Mouse (Mus musculus) MN1 (cell line): ENCODE data around the gene Lysmd1.

ENCODE experiments used
- DNase-seq: peaks from one replicate; pipeline ENCODE4 v3.0.0-alpha.2; 2016; ENCODE audit warnings: low spot score

The Lysmd1 gene

GRCm38 (mm10) chr3:95173256-95173949, 39.5 kb downstream of the Lysmd1 start:
- no peak for DNase-seq

DNA sequence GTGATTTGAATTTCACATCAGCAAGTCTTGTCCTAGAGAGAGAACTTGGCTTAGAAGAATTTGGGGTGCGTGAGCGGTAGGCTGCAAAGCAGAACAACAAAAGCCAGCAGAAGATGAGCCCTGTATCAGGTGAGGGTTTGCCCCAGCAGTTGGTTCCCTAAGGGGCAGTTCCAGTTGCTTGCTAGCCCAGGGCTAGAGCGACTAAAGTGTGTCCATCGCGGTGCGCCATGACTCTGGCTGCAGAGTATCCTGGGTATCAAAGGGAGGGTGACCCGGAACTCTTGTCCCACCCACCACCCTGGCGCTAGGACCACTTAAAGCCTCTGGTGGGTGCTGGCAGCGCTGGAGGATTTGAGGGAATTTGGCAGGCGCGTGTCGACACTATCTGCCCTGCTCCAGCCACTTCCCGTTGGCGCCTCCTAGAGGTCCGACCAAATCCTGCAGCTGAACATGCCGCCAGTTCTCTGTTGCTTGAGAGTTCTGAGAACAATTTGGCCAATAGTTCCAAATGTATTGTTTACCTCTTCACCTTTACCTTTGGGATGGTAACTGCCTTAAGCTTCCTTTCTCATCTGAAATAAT, 40.2 kb downstream of the Lysmd1 start:
- DNase-seq, result no peak

- DNase-seq, result no peak
Measured at GRCm38 (mm10) chr3:95176500-95176899, 42.6 kb downstream of the Lysmd1 start.

DNA sequence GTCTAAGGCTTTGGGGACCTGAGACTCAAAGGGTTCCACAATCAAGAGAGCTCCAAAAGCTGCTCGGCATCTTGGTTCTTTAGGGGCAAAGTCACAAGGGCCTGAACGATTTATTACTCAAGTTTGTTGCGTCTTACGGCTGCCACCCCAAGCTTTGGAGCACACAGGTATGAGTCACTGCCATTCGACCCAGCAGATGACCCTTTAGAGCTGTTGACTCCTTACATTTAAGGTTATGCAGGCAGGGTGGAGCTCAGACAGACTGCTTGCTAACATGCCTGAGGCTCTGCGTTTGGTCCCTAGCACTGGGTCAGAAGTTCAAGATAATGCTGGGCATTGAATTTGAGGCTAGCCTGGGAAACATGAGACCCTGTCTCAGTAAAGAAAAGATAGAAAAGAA, 43.7 kb downstream of the Lysmd1 start:
- no peak for DNase-seq

DNA sequence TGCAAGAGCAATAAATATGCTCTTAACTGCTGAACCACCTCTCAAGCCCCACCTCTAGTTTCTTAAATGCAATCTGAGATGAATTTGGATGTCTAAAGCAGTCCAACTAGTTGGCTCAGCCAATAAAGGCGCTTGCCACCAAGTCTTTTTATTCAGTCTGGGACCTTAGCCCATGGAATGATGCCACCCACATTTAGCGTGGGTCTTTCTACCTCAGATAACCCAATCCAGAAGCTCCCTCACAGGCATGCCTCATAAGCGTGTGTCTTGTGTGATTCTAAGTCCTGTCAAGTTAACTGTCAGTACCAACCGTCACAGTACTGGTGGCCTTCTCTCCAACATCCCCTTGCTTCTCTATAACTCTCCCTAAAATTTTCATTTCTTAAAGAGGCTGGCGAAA, 45.1 kb downstream of the Lysmd1 start:
- DNase-seq, result no peak

DNA sequence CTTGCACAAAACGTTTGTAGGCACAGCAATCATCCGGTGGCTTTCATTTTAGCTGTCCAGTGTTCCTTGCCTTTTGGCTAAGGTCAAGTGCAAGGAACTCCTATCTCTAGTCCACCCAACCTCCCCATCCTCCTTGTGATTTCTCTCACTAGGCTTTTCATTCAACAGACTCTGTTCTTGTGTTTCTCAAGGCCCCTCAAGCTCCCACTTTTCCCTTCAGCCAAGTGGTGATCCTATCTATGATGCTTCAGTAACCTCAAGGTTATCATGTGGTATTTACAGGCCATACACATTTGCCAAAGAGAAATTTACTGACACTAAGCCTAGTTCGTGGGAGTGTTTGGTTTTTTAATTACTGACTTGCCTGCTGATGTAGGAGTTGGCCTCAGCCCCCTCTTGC, 46.0 kb downstream of the Lysmd1 start:
- no peak for DNase-seq

DNA sequence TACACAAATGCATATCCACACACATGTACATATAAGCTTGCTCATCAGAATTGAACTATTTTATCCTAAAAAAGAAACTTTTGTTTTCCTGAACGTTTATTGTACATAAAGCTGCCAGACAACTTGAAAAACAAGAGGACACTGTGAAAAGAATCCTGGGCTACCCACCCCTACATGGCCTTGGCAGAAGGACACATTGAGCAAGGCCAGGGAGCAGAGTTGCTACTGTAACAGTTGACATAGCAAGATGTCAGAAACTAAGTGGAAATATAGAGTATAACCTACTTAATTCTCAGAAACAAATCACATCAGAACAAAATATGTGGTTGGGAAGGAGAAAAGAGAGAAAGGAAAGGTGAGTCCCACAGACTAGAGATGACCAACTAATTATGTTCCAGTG, 48.0 kb downstream of the Lysmd1 start:
- DNase-seq, result no peak

- DNase-seq, result no peak
Measured at GRCm38 (mm10) chr3:95184796-95185577, 51.1 kb downstream of the Lysmd1 start.

GRCm38 (mm10) chr3:95186100-95186499, 52.2 kb downstream of the Lysmd1 start:
- no peak for DNase-seq

- no peak for DNase-seq
Measured at GRCm38 (mm10) chr3:95186888-95187287, 53.0 kb downstream of the Lysmd1 start.
